Mouse (Mus musculus): ENCODE measurements at regions not wholly inside any gene's neighbourhood (a gene's known extent, or its start where the extent isn't known, plus 50 kb on each side); places are given as distances from the start of the nearest gene placed in this dataset.

DNA sequence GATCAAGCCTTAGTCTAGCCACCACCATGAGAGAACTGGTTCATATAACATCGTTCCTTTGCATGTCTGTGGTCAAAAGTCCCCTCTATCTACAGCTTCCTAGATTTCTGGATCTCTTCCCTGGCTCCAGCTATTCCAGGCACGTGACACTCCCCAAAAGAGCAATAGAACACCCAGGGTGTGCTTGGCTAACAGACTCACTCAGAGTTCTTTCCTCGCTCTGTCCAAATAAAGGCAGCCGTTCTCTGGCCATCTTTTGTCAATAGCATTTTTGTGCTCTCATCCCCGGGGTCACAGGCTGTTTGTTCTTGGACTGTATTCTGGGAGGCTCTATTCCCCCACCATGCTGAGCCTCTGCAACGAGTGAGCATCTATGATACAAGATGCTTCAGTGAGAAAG is 87.3 kb upstream of the Nckap5 start:
- no peaks in the 10 kb centered on the region for H3K4me1 ChIP-seq (replicated peaks; ENCODE audit: control insufficient read depth, insufficient read depth, low read length)
- no peak overlapping the region for H3K4me3 ChIP-seq (ENCODE audit: low read depth, low read length)
- no peak for ATAC-seq
- WGBS, result 27% methylated on average over 6 of the region's 6 CpGs
- H3K9ac ChIP-seq (ENCODE audit: low read depth, low read length), result no peak overlapping the region
- H3K9me3 ChIP-seq (ENCODE audit: control insufficient read depth), result no peaks in the 10 kb centered on the region
- H3K27ac ChIP-seq (ENCODE audit: low read depth, low read length), result no peak overlapping the region
- no peak overlapping the region for H3K4me2 ChIP-seq (replicated peaks; ENCODE audit: low read depth)
- H3K36me3 ChIP-seq (ENCODE audit: control insufficient read depth, insufficient read depth), result no peaks in the 10 kb centered on the region
- no peak for TF ChIP-seq CTCF (IDR thresholded peaks at IDR 0.05; ENCODE audit: low read depth)
- no peaks in the 10 kb centered on the region for H3K27me3 ChIP-seq (replicated peaks; ENCODE audit: control insufficient read depth, insufficient read depth, low read length)

DNA sequence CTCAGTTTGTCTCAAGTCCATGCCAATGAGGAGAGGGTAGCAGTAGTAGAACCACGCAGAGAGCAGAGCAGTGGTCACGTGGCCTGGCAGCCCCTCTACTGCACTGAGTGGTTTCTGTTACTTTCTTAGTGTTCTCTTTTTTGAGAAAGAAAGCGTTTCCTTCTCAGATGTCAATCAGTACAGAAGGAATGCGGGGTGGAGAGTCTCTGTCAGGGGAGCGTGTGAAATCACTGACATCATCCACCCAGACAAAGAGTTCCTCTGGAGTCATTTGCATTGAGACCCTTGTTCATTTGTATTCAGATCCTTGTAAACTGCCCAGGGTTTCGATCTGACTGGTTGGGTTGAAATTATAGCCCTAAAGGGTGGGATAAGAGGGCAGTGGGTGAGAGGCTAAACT is 85.8 kb upstream of the Nckap5 start:
- no peaks in the 10 kb centered on the region for H3K36me3 ChIP-seq (ENCODE audit: control insufficient read depth, insufficient read depth)
- H3K27ac ChIP-seq (ENCODE audit: low read depth, low read length), result no peak overlapping the region
- no peaks in the 10 kb centered on the region for H3K4me1 ChIP-seq (replicated peaks; ENCODE audit: control insufficient read depth, insufficient read depth, low read length)
- H3K27me3 ChIP-seq (replicated peaks; ENCODE audit: control insufficient read depth, insufficient read depth, low read length), result no peaks in the 10 kb centered on the region
- ATAC-seq, result no peak
- no peak overlapping the region for H3K4me2 ChIP-seq (replicated peaks; ENCODE audit: low read depth)
- no peaks in the 10 kb centered on the region for H3K9me3 ChIP-seq (ENCODE audit: control insufficient read depth)
- no peak overlapping the region for H3K4me3 ChIP-seq (ENCODE audit: low read depth, low read length)
- no peak for TF ChIP-seq CTCF (IDR thresholded peaks at IDR 0.05; ENCODE audit: low read depth)
- WGBS, result 77% methylated on average over 6 of the region's 6 CpGs
- no peak overlapping the region for H3K9ac ChIP-seq (ENCODE audit: low read depth, low read length)

DNA sequence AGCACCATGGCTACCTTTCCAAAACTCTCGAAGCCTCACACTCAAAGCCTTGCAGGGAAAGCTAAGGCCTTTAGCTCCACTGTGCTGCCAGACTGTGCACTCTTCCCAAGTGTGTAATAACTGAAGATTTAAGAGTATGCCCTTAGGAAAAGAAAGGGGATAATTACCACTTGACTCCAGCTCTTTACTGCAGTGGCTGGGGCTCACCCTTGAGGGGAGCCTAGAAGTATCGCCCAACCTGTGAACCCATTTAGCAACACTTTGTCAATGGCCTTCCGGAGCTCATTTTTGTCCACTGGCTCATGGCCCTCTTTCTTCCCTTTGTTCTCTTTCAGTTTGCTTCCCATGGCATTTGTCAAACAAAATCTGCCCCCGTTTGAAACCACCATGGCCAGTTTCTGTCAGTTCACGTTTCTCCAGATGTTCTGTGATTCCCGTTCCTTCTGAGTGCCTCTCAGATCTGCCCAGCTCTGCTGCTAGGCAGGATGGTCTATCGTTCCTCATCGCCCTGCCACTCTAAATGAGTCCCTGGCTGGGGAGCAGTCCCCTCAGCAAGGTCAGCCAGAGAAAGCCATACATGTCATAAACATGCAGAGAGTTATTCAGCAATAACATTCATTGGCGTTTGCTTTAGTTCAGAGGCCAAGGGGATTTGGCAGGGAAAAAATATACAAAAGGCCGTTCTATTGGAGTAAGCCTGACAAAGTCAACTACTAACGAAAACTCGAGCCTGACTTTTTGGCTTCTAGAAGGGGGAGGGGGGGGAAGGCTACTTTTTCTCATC is 80.9 kb upstream of the Nckap5 start:
- H3K36me3 ChIP-seq (ENCODE audit: control insufficient read depth, insufficient read depth), result no peaks in the 10 kb centered on the region
- H3K4me3 ChIP-seq (ENCODE audit: low read depth, low read length), result no peak overlapping the region
- no peak overlapping the region for H3K27ac ChIP-seq (ENCODE audit: low read depth, low read length)
- H3K4me2 ChIP-seq (replicated peaks; ENCODE audit: low read depth), result no peak overlapping the region
- H3K9me3 ChIP-seq (ENCODE audit: control insufficient read depth), result no peaks in the 10 kb centered on the region
- 53% methylated on average over 12 of the region's 12 CpGs for WGBS
- no peak for ATAC-seq
- no peak overlapping the region for H3K9ac ChIP-seq (ENCODE audit: low read depth, low read length)
- no peak for TF ChIP-seq CTCF (IDR thresholded peaks at IDR 0.05; ENCODE audit: low read depth)
- H3K4me1 ChIP-seq (replicated peaks; ENCODE audit: control insufficient read depth, insufficient read depth, low read length), result no peaks in the 10 kb centered on the region
- no peaks in the 10 kb centered on the region for H3K27me3 ChIP-seq (replicated peaks; ENCODE audit: control insufficient read depth, insufficient read depth, low read length)

DNA sequence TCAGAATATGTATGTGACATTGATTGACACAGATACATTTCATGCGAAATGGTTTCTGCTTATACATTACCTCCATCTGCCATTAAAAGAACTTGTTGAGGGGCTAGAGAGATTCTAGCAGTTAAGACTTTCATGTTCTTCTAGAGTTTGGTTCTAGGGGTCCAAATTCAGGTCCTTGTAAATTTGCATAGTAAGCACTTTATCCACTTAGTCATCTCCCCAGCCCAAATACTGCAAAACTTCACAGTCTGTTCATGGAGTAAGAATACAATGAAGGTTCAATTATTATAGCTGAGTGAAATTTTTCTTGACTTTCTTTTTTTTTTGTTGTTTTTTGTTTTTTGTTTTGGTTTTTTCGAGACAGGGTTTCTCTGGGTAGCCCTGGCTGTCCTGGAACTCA is 76.8 kb upstream of the Nckap5 start:
- Histone ChIP-seq H3K4me3 (ENCODE audit: low read depth, low read length) (no peak overlapping the region), H3K4me1 (replicated peaks; ENCODE audit: control insufficient read depth, insufficient read depth, low read length) (no peaks in the 10 kb centered on the region), H3K4me2 (replicated peaks; ENCODE audit: low read depth) (no peak overlapping the region), H3K9ac (ENCODE audit: low read depth, low read length) (no peak overlapping the region), H3K36me3 (ENCODE audit: control insufficient read depth, insufficient read depth) (no peaks in the 10 kb centered on the region), H3K9me3 (ENCODE audit: control insufficient read depth) (no peaks in the 10 kb centered on the region), H3K27ac (ENCODE audit: low read depth, low read length) (no peak overlapping the region), H3K27me3 (replicated peaks; ENCODE audit: control insufficient read depth, insufficient read depth, low read length) (no peaks in the 10 kb centered on the region)
- WGBS, result 79% methylated on average over 2 of the region's 2 CpGs
- no peak for ATAC-seq
- no peak for TF ChIP-seq CTCF (IDR thresholded peaks at IDR 0.05; ENCODE audit: low read depth)

DNA sequence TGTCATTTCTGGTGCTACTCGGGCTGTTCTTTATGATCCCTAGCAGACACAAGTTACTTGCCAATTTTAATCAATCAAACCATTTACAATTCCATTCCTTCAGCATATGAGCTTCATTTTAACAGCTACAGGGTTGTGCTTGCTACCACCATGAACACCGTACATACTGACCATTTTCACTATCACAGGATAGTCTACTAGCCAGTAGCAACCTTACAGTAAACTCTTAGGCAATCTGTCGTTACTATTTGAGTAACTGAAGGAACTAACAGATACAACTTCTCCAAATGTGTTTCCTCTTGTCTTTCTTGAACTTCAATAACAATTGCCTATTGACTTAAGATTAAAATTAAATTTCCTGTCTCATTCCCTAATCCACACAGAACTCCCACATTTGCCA is 67.9 kb upstream of the Nckap5 start:
- Histone ChIP-seq H3K27me3 (replicated peaks; ENCODE audit: control insufficient read depth, insufficient read depth, low read length) (no peaks in the 10 kb centered on the region), H3K4me2 (replicated peaks; ENCODE audit: low read depth) (no peak overlapping the region), H3K9me3 (ENCODE audit: control insufficient read depth) (no peaks in the 10 kb centered on the region), H3K4me1 (replicated peaks; ENCODE audit: control insufficient read depth, insufficient read depth, low read length) (no peaks in the 10 kb centered on the region), H3K9ac (ENCODE audit: low read depth, low read length) (no peak overlapping the region), H3K36me3 (ENCODE audit: control insufficient read depth, insufficient read depth) (no peaks in the 10 kb centered on the region), H3K4me3 (ENCODE audit: low read depth, low read length) (no peak overlapping the region), H3K27ac (ENCODE audit: low read depth, low read length) (no peak overlapping the region)
- whole genome bisulfite sequencing, result 76% methylated on average over 3 of the region's 3 CpGs
- TF ChIP-seq CTCF (IDR thresholded peaks at IDR 0.05; ENCODE audit: low read depth), result no peak
- no peak for ATAC-seq

DNA sequence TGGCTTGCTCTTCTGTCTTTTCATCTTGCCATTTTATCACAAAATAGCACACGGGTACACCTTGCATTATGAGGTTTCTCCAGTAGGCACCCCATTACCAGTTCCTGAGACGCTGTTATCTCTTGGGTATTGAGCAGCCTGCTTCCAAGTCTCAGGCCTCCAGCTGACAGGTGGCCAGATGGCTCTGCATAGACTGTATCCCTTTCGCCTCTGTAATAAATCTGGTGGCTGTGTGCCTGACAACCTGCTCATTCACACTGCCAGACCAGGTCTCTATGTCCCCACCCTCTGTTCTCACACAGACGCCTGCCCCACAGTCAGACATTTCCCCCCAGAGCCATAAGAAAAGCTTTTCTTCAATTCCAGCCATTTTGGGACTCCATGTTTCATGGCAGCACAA is 66.3 kb upstream of the Nckap5 start:
- 71% methylated on average over 4 of the region's 4 CpGs for WGBS
- TF ChIP-seq CTCF (IDR thresholded peaks at IDR 0.05; ENCODE audit: low read depth), result no peak
- Histone ChIP-seq H3K27ac (ENCODE audit: low read depth, low read length) (no peak overlapping the region), H3K27me3 (replicated peaks; ENCODE audit: control insufficient read depth, insufficient read depth, low read length) (no peaks in the 10 kb centered on the region), H3K9ac (ENCODE audit: low read depth, low read length) (no peak overlapping the region), H3K4me3 (ENCODE audit: low read depth, low read length) (no peak overlapping the region), H3K4me2 (replicated peaks; ENCODE audit: low read depth) (no peak overlapping the region), H3K9me3 (ENCODE audit: control insufficient read depth) (no peaks in the 10 kb centered on the region), H3K4me1 (replicated peaks; ENCODE audit: control insufficient read depth, insufficient read depth, low read length) (no peaks in the 10 kb centered on the region), H3K36me3 (ENCODE audit: control insufficient read depth, insufficient read depth) (no peaks in the 10 kb centered on the region)
- ATAC-seq, result no peak

Measured in intestine, postnatal 0 days (tissue).